Mouse (Mus musculus) liver, postnatal 0 days (tissue): ENCODE measurements at regions not wholly inside any gene's neighbourhood (a gene's known extent, or its start where the extent isn't known, plus 50 kb on each side); places are given as distances from the start of the nearest gene placed in this dataset.

Experiments used
- ATAC-seq: fragments of 200-750 bp; cut with Nextera tagmentation; 2 replicates; pipeline ENCODE4 v1.8.0; 2017; ENCODE audit warnings: mild to moderate bottlenecking, moderate library complexity
- DNase-seq: peaks from one replicate; pipeline ENCODE4 v3.0.0-alpha.2; 2016
- H3K27ac ChIP-seq: fragments of 300-500 bp; sonication (generic); 2 replicates; pipeline ENCODE4 v1.5.1; 2014; ENCODE audit warnings: antibody characterized with exemption, moderate library complexity, mild to moderate bottlenecking, low read depth
- H3K27me3 ChIP-seq: fragments of 300-500 bp; sonication (generic); 2 replicates; pipeline ENCODE4 v1.6.1; 2014; ENCODE audit warnings: low read length, control low read depth, mixed read lengths; ENCODE audit not compliant: insufficient read depth
- H3K36me3 ChIP-seq: fragments of 300-500 bp; sonication (generic); replicated peaks from 2 replicates; pipeline ENCODE4 v1.6.1; 2014; ENCODE audit warnings: mild to moderate bottlenecking, control low read depth, low read length, moderate library complexity, mixed read lengths; ENCODE audit not compliant: insufficient read depth
- H3K4me1 ChIP-seq: fragments of 300-500 bp; sonication (generic); 2 replicates; pipeline ENCODE4 v1.6.1; 2014; ENCODE audit warnings: antibody characterized with exemption, mild to moderate bottlenecking, control low read depth; ENCODE audit not compliant: insufficient read depth
- H3K4me2 ChIP-seq: fragments of 300-500 bp; sonication (generic); 2 replicates; pipeline ENCODE4 v1.6.1; 2014; ENCODE audit warnings: low read depth, mild to moderate bottlenecking, low read length, moderate library complexity, mixed read lengths
- H3K4me3 ChIP-seq: fragments of 300-500 bp; sonication (generic); 2 replicates; pipeline ENCODE4 v1.5.1; 2014; ENCODE audit warnings: low read depth, low read length
- H3K9ac ChIP-seq: fragments of 300-500 bp; sonication (generic); replicated peaks from 2 replicates; pipeline ENCODE4 v1.6.1; 2014; ENCODE audit warnings: mild to moderate bottlenecking, moderate library complexity
- H3K9me3 ChIP-seq: fragments of 300-500 bp; sonication (generic); 2 replicates; pipeline ENCODE4 v1.6.1; 2016; ENCODE audit warnings: mild to moderate bottlenecking, control low read depth, low read length, mixed read lengths
- CTCF ChIP-seq: sonication (generic); IDR thresholded peaks from 2 replicates; pipeline ENCODE4 v1.5.1; 2016; ENCODE audit warnings: antibody characterized with exemption, low read depth
- EP300 ChIP-seq: IDR thresholded peaks from 2 replicates; pipeline ENCODE4 v1.6.1; 2016; ENCODE audit warnings: antibody characterized with exemption, low read depth, mild to moderate bottlenecking
- WGBS: fragments of 180-500 bp; shearing (Covaris S2); extraction: QIAGEN DNeasy Blood & Tissue Kit; methylation state at CpG from one replicate; pipeline ENCODE4 v1.1.7; 2014; ENCODE audit not compliant: insufficient replicate concordance; 5-methylcytosine and 5-hydroxymethylcytosine counted together

DNA sequence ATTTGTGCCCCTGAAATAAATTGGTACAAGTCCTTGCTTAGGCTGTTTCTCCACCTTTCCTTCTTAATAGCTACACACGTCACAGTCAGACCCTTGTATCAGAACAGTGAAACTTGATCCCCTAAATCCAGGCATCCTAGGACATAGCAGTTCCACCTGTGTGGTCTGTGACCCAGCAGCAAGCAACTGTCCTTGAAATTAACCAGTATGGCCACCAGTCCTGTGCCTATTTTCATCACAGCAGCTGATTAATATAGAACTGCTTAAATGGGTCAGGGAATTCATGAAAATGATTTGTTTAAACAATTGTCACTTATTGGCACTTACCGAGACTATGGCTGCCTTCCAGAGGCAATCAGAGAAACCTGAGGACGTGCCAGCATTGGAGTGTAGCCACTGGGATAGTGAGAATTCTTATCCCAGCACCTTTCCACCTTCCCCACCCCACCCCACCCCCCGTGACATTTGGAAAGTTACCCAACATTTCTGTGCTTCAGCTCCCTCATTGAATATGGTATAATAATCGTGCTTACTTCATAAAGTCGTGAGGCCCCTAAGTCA, 135.4 kb upstream of the Cdkn2b start:
- Histone ChIP-seq H3K9me3 (no peaks in the 10 kb centered on the region), H3K4me2 (no peak overlapping the region), H3K27me3 (no peaks in the 10 kb centered on the region), H3K4me1 (peaks cover 7% of the 10 kb centered on the region), H3K36me3 (no peaks in the 10 kb centered on the region), H3K27ac (no peak overlapping the region), H3K9ac (no peak overlapping the region), H3K4me3 (no peak overlapping the region)
- 67% methylated on average over 6 of the region's 6 CpGs for WGBS
- no peak for TF ChIP-seq CTCF
- no peak for TF ChIP-seq EP300
- DNase-seq = no peak
- ATAC-seq = no peak

- Histone ChIP-seq H3K9ac (no peak overlapping the region), H3K4me3 (no peak overlapping the region), H3K27me3 (no peaks in the 10 kb centered on the region), H3K4me1 (peaks cover 7% of the 10 kb centered on the region), H3K4me2 (no peak overlapping the region), H3K27ac (no peak overlapping the region), H3K36me3 (no peaks in the 10 kb centered on the region), H3K9me3 (no peaks in the 10 kb centered on the region)
- TF ChIP-seq CTCF = no peak
- DNase-seq = no peak
- 26% methylated on average over 11 of the region's 11 CpGs for WGBS
- ATAC-seq = no peak
Measured at GRCm38 (mm10) chr4:89445214-89446155, 134.6 kb upstream of the Cdkn2b start.

DNA sequence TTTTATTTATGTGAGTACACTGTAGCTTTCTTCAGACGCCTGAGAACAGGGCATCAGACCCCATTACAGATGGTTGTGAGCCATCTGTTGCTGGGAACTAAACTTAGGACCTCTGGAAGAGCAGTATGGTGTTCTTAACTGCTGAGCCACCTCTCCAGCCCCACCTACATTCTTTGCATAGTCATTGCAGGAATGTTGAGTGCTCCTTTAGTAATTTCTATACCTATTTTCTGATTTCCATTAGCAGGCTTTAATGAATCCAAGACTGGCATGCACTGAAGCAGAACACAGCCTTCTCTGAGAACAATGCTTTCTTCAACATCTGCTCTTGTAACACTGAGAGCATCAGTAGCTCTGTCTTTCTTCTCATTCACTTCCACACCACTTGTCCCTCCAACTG, 131.7 kb upstream of the Cdkn2b start:
- no peak for DNase-seq
- Histone ChIP-seq H3K4me1 (peaks cover 7% of the 10 kb centered on the region), H3K27ac (no peak overlapping the region), H3K36me3 (no peaks in the 10 kb centered on the region), H3K27me3 (no peaks in the 10 kb centered on the region), H3K9me3 (no peaks in the 10 kb centered on the region), H3K4me3 (no peak overlapping the region), H3K4me2 (no peak overlapping the region), H3K9ac (no peak overlapping the region)
- no peak for TF ChIP-seq EP300
- no peak for TF ChIP-seq CTCF
- 61% methylated on average over 1 of the region's 1 CpGs for whole genome bisulfite sequencing
- no peak for ATAC-seq

- no peaks in the 10 kb centered on the region for H3K36me3 ChIP-seq
- no peak for TF ChIP-seq CTCF
- no peak for TF ChIP-seq EP300
- 60% methylated on average over 3 of the region's 3 CpGs for WGBS
- no peak overlapping the region for H3K9ac ChIP-seq
- H3K27ac ChIP-seq = no peak overlapping the region
- no peak overlapping the region for H3K4me3 ChIP-seq
- no peak overlapping the region for H3K4me2 ChIP-seq
- no peak for ATAC-seq
- no peaks in the 10 kb centered on the region for H3K27me3 ChIP-seq
- H3K4me1 ChIP-seq = peaks cover 7% of the 10 kb centered on the region
- no peaks in the 10 kb centered on the region for H3K9me3 ChIP-seq
- no peak for DNase-seq
Measured at GRCm38 (mm10) chr4:89440821-89441220, 130.0 kb upstream of the Cdkn2b start.

DNA sequence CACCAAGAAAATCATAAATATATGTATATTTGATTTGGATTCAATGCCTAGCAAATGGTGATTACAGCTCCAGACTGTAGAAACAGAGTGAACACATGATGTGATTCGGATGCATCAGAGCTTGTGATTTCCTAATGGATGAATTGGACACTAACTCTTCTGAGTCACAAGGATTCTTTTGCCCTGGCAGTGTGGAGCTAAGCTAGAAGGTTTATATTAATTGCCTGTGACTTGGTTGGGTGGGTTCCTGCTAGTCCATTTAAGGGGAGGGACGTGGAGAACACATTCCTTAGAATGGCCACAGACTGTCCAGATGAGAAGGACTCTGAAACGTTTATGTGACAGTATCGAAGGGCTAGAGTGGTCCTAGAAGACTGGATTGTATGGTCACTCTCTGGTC, 129.5 kb upstream of the Cdkn2b start:
- Histone ChIP-seq H3K9me3 (no peaks in the 10 kb centered on the region), H3K36me3 (no peaks in the 10 kb centered on the region), H3K27ac (no peak overlapping the region), H3K4me2 (no peak overlapping the region), H3K27me3 (no peaks in the 10 kb centered on the region), H3K4me1 (peaks cover 4% of the 10 kb centered on the region), H3K4me3 (no peak overlapping the region), H3K9ac (no peak overlapping the region)
- DNase-seq = no peak
- no peak for TF ChIP-seq EP300
- TF ChIP-seq CTCF = no peak
- WGBS = 57% methylated on average over 4 of the region's 4 CpGs
- ATAC-seq = no peak

DNA sequence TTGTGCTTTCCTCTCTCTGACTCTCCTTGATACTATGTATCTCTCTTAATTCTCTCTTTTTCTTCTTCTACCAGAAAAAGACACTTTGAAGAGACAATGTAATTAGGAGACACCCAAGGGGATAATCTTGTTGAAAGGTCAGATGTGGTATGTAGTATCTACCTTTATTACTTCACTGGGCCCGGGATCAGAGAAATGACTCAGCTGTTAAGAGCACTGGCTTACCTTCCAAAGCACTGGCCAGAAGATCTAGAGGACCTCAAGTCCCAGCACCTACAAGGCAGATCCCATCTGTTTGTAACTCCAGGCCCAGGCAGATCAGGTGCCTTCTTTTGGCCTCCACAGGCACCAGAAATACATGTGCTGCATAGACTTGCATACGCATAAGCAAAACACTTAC, 127.8 kb upstream of the Cdkn2b start:
- Histone ChIP-seq H3K9ac (no peak overlapping the region), H3K27me3 (no peaks in the 10 kb centered on the region), H3K36me3 (no peaks in the 10 kb centered on the region), H3K9me3 (no peaks in the 10 kb centered on the region), H3K4me3 (no peak overlapping the region), H3K4me2 (no peak overlapping the region), H3K27ac (no peak overlapping the region), H3K4me1 (no peaks in the 10 kb centered on the region)
- ATAC-seq (no peak), DNase-seq (no peak)
- WGBS = 76% methylated on average over 2 of the region's 2 CpGs
- TF ChIP-seq CTCF (no peak), EP300 (no peak)
